Mouse (Mus musculus) midbrain, postnatal 0 days (tissue): ENCODE data around the gene Cers6. TPM values are rescaled to one million over a fixed set of nuclear protein-coding genes. Genes with fewer than 3 reads are reported as not detected.

ENCODE experiments used
- ATAC-seq: fragments of 200-750 bp; cut with Nextera tagmentation; 2 replicates; pipeline ENCODE4 v1.8.0; 2017; ENCODE audit warnings: moderate number of reproducible peaks, mild to moderate bottlenecking, moderate TSS enrichment, moderate library complexity; ENCODE audit not compliant: low FRiP score
- DNase-seq: peaks from one replicate; pipeline ENCODE4 v3.0.0-alpha.2; 2015; ENCODE audit warnings: low spot score
- H3K27ac ChIP-seq: fragments of 300-500 bp; sonication (generic); 2 replicates; pipeline ENCODE4 v1.5.1; 2014; ENCODE audit warnings: low read depth, mild to moderate bottlenecking, low read length, mixed read lengths
- H3K27me3 ChIP-seq: fragments of 300-500 bp; sonication (generic); 2 replicates; pipeline ENCODE4 v1.6.1; 2014; ENCODE audit warnings: low read length, control low read depth, mixed read lengths; ENCODE audit not compliant: insufficient read depth
- H3K36me3 ChIP-seq: fragments of 300-500 bp; sonication (generic); 2 replicates; pipeline ENCODE4 v1.6.1; 2014; ENCODE audit warnings: low read length, control low read depth, mixed read lengths; ENCODE audit not compliant: insufficient read depth
- H3K4me1 ChIP-seq: fragments of 300-500 bp; sonication (generic); 2 replicates; pipeline ENCODE4 v1.6.1; 2014; ENCODE audit warnings: mild to moderate bottlenecking, control low read depth, antibody characterized with exemption, low read length, mixed read lengths; ENCODE audit not compliant: insufficient read depth
- H3K4me2 ChIP-seq: fragments of 300-500 bp; sonication (generic); 2 replicates; pipeline ENCODE4 v1.6.1; 2014; ENCODE audit warnings: low read depth, mild to moderate bottlenecking, low read length, mixed read lengths; ENCODE audit not compliant: poor library complexity, severe bottlenecking
- H3K4me3 ChIP-seq: fragments of 300-500 bp; sonication (generic); 2 replicates; pipeline ENCODE4 v1.5.1; 2014; ENCODE audit warnings: low read depth, mild to moderate bottlenecking, low read length, moderate library complexity
- H3K9ac ChIP-seq: fragments of 300-500 bp; sonication (generic); replicated peaks from 2 replicates; pipeline ENCODE4 v1.6.1; 2014; ENCODE audit warnings: mild to moderate bottlenecking, low read length, moderate library complexity, mixed read lengths; ENCODE audit not compliant: poor library complexity, severe bottlenecking
- H3K9me3 ChIP-seq: fragments of 300-500 bp; sonication (generic); 2 replicates; pipeline ENCODE4 v1.6.1; 2016; ENCODE audit warnings: low read length, control low read depth
- CTCF ChIP-seq: IDR thresholded peaks from 2 replicates; pipeline ENCODE4 v1.5.1; 2016; ENCODE audit warnings: antibody characterized with exemption, mild to moderate bottlenecking
- whole genome bisulfite sequencing: fragments of 180-500 bp; shearing (Covaris S2); extraction: QIAGEN DNeasy Blood & Tissue Kit; methylation state at CpG from one replicate; pipeline ENCODE4 v1.1.7; 2014; 5-methylcytosine and 5-hydroxymethylcytosine counted together
- polyA plus RNA-seq: library from polyadenylated mRNA; unstranded; fragments of >200 nt; fragmentation: Nextera tagmentation; extraction: Ambion mirVana; gene quantifications from 2 replicates; pipeline ENCODE4 v1.2.1, GENCODE M21; 2015
- total RNA-seq: library from RNA; depleted of rRNA; stranded (reverse); fragments of >200 nt; gene quantifications from 2 replicates; pipeline ENCODE4 v1.2.3, GENCODE M21; 2014

Gene Cers6
- total and polyA plus RNA-seq, 2 experiments from 2014 or later = 29.8 to 57.1 TPM

DNA sequence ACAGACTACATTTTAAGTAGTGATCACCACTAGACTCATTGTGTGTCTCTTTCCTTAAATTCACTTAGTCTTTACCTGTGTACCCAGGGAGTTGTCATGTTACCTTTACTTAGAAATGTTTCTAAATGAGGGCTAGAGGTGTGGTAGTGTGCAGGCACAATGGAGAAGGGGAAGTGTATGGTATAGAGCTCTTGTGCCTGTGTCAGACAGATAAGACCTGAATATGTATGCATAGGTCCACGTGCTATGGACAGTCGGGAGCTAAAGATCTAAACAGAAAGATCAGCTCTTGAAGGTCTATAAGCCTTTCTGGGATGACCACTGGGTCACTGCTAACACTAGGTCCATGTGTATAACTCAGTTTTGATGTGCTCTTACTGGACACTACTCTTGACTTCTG lies 87.9 kb downstream of the Cers6 start:
- Histone ChIP-seq H3K27me3 (no peaks in the 10 kb centered on the region), H3K27ac (no peak overlapping the region), H3K9me3 (no peaks in the 10 kb centered on the region), H3K4me3 (no peak overlapping the region), H3K4me2 (no peak overlapping the region), H3K4me1 (no peaks in the 10 kb centered on the region), H3K36me3 (no peaks in the 10 kb centered on the region), H3K9ac (no peak overlapping the region)
- ATAC-seq (no peak), DNase-seq (no peak)
- 98% methylated on average over 2 of the region's 2 CpGs for WGBS
- no peak for TF ChIP-seq CTCF

DNA sequence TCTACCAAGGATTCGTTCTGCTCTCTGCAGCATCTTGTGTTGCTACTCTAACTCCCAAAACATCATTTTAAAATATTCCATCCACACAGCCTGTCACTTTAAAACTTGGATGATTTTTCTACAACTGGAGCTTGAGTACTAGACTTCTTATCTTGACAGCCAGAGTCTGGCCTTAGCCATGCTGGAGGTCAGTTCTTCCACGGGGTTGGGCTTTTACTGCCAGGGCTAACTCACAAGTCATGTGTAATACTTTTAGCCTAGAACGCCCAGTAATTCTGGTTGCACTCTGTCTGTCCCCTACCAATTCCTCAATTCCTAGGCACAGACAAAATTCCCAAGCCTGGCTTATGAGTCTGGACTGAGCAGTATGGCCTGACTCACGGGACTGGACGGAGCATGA lies 88.5 kb downstream of the Cers6 start:
- Histone ChIP-seq H3K4me2 (no peak overlapping the region), H3K27ac (no peak overlapping the region), H3K9ac (no peak overlapping the region), H3K4me3 (no peak overlapping the region), H3K27me3 (no peaks in the 10 kb centered on the region), H3K4me1 (no peaks in the 10 kb centered on the region), H3K36me3 (no peaks in the 10 kb centered on the region), H3K9me3 (no peaks in the 10 kb centered on the region)
- no peak for DNase-seq
- TF ChIP-seq CTCF = no peak
- no peak for ATAC-seq
- 81% methylated on average over 5 of the region's 5 CpGs for WGBS

DNA sequence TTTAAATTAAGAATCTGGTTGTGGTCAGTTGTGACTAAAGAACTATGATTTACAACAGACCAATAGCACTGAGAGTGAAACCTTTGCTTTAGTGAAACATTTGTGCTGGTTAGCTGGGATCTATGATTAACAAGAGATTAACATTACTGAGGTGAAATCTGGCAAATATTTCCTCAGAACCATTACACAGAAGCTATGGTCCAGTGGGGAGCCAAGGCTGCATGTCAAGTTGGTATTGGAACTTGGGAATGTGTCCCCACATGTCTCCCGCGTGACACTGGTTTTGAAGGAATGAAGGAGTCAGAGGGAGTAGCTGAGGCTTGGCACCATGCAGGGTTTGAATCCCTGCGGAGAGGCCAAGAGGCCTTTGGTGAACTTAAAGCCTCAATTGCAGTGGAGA lies 90.5 kb downstream of the Cers6 start:
- Histone ChIP-seq H3K27me3 (no peaks in the 10 kb centered on the region), H3K9me3 (no peaks in the 10 kb centered on the region), H3K4me1 (no peaks in the 10 kb centered on the region), H3K4me3 (no peak overlapping the region), H3K9ac (no peak overlapping the region), H3K27ac (no peak overlapping the region), H3K4me2 (no peak overlapping the region), H3K36me3 (no peaks in the 10 kb centered on the region)
- DNase-seq (no peak), ATAC-seq (no peak)
- 92% methylated on average over 3 of the region's 3 CpGs for WGBS
- no peak for TF ChIP-seq CTCF

DNA sequence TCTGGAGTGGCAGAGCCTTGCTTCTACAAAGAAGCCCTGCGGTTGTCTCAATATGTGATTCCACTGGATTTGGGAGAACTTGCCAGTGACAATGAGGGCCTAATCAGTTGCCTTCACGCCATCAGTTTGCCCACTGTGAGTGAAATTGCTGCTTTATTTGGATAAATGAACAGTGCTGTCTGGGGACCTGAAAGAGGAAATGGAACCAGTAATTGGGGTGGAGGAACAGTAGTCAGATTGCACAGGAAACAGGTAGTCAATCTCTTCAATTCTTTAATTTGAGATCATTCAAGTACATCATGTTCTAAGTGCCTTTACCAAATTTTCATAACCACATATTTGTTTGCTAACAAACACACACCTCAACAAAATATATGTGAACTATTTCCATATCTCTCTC lies 92.4 kb downstream of the Cers6 start:
- Histone ChIP-seq H3K36me3 (no peaks in the 10 kb centered on the region), H3K4me3 (no peak overlapping the region), H3K27me3 (no peaks in the 10 kb centered on the region), H3K27ac (no peak overlapping the region), H3K9ac (no peak overlapping the region), H3K9me3 (no peaks in the 10 kb centered on the region), H3K4me2 (no peak overlapping the region), H3K4me1 (0 out of 2 replicates have a peak, but pooled peaks cover 4% of the 10 kb centered on the region)
- DNase-seq (no peak), ATAC-seq (no peak)
- 69% methylated on average over 2 of the region's 2 CpGs for WGBS
- TF ChIP-seq CTCF = no peak

DNA sequence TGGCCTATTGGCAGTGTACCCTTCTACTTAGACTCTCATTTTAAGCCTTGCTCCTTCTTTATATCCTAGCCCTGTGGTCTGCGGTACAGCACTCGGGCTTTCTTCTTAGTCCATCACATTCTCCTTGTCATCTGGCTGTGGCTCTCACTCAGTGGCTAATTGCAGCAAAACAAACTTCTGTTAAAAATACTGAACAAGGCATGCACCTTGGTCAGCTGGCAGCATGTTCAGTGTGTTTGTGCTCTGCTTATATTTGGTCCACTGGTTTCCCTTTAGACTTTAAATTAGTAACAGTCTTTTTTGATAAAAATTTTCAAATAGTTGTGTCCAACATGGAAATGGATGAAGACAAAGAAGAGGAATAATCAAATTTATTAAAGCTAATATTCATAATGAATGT lies 94.3 kb downstream of the Cers6 start:
- H3K9me3 ChIP-seq = no peaks in the 10 kb centered on the region
- no peak overlapping the region for H3K9ac ChIP-seq
- no peaks in the 10 kb centered on the region for H3K36me3 ChIP-seq
- ATAC-seq = no peak
- no peaks in the 10 kb centered on the region for H3K27me3 ChIP-seq
- no peak overlapping the region for H3K4me3 ChIP-seq
- 91% methylated on average over 2 of the region's 2 CpGs for WGBS
- no peak for DNase-seq
- TF ChIP-seq CTCF = no peak
- H3K27ac ChIP-seq = no peak overlapping the region
- 0 out of 2 replicates have a peak, but pooled peaks cover 4% of the 10 kb centered on the region for H3K4me1 ChIP-seq
- no peak overlapping the region for H3K4me2 ChIP-seq

DNA sequence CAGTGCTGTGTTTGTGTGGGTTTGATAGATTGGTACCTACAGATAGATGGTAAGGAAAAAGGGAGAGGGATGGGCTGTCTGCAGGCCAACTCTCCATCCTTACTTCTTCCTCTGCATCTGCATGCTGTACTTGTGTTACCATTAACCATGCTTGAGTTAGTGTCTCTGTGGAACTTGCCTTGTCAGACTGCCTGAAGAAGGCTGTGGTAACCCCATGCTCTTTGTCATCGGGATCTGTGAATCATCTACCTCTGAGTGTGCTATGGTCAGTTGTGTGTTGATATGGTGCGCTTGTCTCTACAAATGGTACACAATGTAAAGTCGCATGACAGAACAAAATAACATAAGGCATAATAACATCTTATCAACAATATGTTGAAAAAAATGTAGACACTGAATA lies 94.9 kb downstream of the Cers6 start:
- no peak overlapping the region for H3K27ac ChIP-seq
- no peaks in the 10 kb centered on the region for H3K36me3 ChIP-seq
- H3K9ac ChIP-seq = no peak overlapping the region
- ATAC-seq = no peak
- no peak overlapping the region for H3K4me3 ChIP-seq
- H3K4me1 ChIP-seq = 0 out of 2 replicates have a peak, but pooled peaks cover 4% of the 10 kb centered on the region
- H3K9me3 ChIP-seq = no peaks in the 10 kb centered on the region
- 96% methylated on average over 3 of the region's 3 CpGs for WGBS
- H3K4me2 ChIP-seq = no peak overlapping the region
- no peaks in the 10 kb centered on the region for H3K27me3 ChIP-seq
- no peak for TF ChIP-seq CTCF
- no peak for DNase-seq
